Mouse (Mus musculus): ENCODE data around the gene E130114P18Rik. TPM values are rescaled to one million over a fixed set of nuclear protein-coding genes. Genes with fewer than 3 reads are reported as not detected.

Gene E130114P18Rik
- polyA plus RNA-seq, 1 experiment from 2014 or later = 24.4 TPM

- Histone ChIP-seq H3K27me3 (peaks cover 39% of the 10 kb centered on the region), H3K4me1 (replicated peaks) (peaks cover 40% of the 10 kb centered on the region), H3K36me3 (no peaks in the 10 kb centered on the region), H3K9ac (replicated peaks) (no peak overlapping the region), H3K9me3 (no peaks in the 10 kb centered on the region), H3K27ac (peak overlapping the region; percentile 89; the same call in 1 of the 2 replicates), H3K4me3 (replicated peaks) (peak overlapping the region; percentile 50), H3K4me2 (replicated peaks) (peak overlapping the region; percentile 54)
- WGBS = under 1% methylated on average over 14 of the region's 14 CpGs
- ATAC-seq = peak; percentile 75
Observed at GRCm38 (mm10) chr4:97773110-97773593, 4.7 kb downstream of the E130114P18Rik start.

- no peaks in the 10 kb centered on the region for H3K9me3 ChIP-seq
- ATAC-seq = no peak
- peak within 1 kb of the TSS; percentile 89 for H3K27ac ChIP-seq
- H3K4me3 ChIP-seq (replicated peaks) = peak within 1 kb of the TSS; percentile 50
- peak within 1 kb of the TSS; percentile 42 for H3K9ac ChIP-seq (replicated peaks)
- H3K36me3 ChIP-seq = no peaks in the 10 kb centered on the region
- peaks cover 38% of the 10 kb centered on the region for H3K4me1 ChIP-seq (replicated peaks)
- H3K27me3 ChIP-seq = peaks cover 34% of the 10 kb centered on the region
- peak within 1 kb of the TSS; percentile 54 for H3K4me2 ChIP-seq (replicated peaks)
- WGBS = under 1% methylated on average over 9 of the region's 9 CpGs
Observed at GRCm38 (mm10) chr4:97772641-97773040, 5.2 kb downstream of the E130114P18Rik start, which contains the start of gene Nfia. TSS of gene Nfia (plus strand) at chr4:97772734.

DNA sequence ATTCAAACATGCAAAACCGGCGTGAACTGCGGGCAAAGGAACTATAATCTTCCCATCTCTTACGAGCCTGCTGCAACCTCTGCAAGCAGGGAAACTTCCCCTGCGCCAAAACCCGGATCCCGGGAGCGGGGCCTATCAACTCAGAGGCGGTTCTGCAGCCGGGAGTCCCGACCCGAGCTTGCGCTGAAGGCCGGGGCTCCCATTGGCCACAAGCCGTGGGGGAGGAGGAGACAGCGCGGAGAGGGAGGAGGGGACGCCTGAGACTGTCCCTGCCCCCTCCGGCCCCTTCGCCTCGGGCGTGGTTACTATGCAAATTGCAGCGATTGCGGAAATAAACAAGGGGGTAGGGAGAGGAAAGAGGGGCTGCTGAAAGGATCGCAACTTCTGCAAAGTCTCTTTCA is 5.8 kb downstream of the E130114P18Rik start:
- WGBS = under 1% methylated on average over 24 of the region's 25 CpGs

DNA sequence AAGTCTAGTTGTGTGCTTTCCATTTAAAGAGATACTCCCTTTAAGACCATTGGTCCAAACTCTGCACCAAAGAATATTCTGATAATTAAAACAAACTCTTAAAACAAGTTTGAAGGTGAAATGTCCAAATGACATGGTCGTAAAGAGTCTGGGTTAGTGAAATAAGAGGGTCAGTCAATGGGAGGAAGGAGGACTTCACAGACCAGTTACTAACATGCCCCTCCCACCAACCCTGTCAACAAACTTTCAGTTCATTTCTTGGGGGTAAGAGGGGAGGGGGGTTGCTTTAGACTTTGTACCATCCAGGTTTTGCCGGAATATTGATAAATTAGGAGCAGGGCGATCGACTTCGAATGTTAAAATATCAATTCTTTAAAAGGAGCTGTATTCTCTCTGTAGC is 6.5 kb downstream of the E130114P18Rik start:
- ATAC-seq = no peak
- Histone ChIP-seq H3K27me3 (peaks cover 26% of the 10 kb centered on the region), H3K27ac (peak overlapping the region; percentile 89), H3K9ac (replicated peaks) (peak overlapping the region; percentile 42), H3K4me2 (replicated peaks) (peak overlapping the region; percentile 54), H3K36me3 (no peaks in the 10 kb centered on the region), H3K4me3 (replicated peaks) (peak overlapping the region; percentile 50), H3K9me3 (no peaks in the 10 kb centered on the region), H3K4me1 (replicated peaks) (peaks cover 31% of the 10 kb centered on the region)
- 8% methylated on average over 5 of the region's 5 CpGs for WGBS

More for the DNA sequence above, 5.8 kb downstream of the E130114P18Rik start:
- H3K4me2 ChIP-seq (replicated peaks) = peak overlapping the region; percentile 54
- peak overlapping the region; percentile 50 for H3K4me3 ChIP-seq (replicated peaks)
- peaks cover 33% of the 10 kb centered on the region for H3K27me3 ChIP-seq
- ATAC-seq = peak; percentile 95
- H3K9me3 ChIP-seq = no peaks in the 10 kb centered on the region
- H3K4me1 ChIP-seq (replicated peaks) = peaks cover 38% of the 10 kb centered on the region
- no peaks in the 10 kb centered on the region for H3K36me3 ChIP-seq
- H3K9ac ChIP-seq (replicated peaks) = peak overlapping the region; percentile 42
- H3K27ac ChIP-seq = peak overlapping the region; percentile 89

DNA sequence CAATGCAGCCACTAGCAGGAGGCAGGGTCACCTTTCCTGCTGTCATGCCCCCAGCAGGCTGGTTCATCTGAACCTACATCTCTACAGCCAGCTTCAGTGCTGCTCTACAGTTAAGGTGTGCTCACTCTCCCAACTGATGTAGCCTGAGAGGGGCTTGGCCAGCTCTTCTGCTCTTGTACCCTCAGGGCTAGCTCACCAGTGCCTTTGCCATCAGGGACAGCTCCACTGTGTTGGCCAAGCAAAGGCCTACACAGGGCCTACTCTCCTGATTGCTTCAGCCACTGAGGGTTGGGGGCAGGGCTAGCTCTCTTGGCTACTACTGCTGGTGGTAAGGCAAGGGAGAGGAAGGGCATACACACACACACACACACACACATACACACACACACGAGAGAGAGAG is 8.0 kb downstream of the E130114P18Rik start:
- no CpG with 5 or more reads among the region's 1 CpGs for WGBS

GRCm38 (mm10) chr4:97767516-97767915 is 10.4 kb downstream of the E130114P18Rik start:
- ATAC-seq = no peak
- H3K4me2 ChIP-seq (replicated peaks) = no peak overlapping the region
- no peak overlapping the region for H3K27ac ChIP-seq
- no peaks in the 10 kb centered on the region for H3K36me3 ChIP-seq
- no peaks in the 10 kb centered on the region for H3K9me3 ChIP-seq
- H3K4me1 ChIP-seq (replicated peaks) = peaks cover 5% of the 10 kb centered on the region; the same call in 1 of the 2 replicates
- H3K27me3 ChIP-seq = peaks cover 6% of the 10 kb centered on the region; the same call in 1 of the 2 replicates
- WGBS = 94% methylated on average over 5 of the region's 5 CpGs
- H3K9ac ChIP-seq (replicated peaks) = no peak overlapping the region
- no peak overlapping the region for H3K4me3 ChIP-seq (replicated peaks)

More for the DNA sequence above, 8.0 kb downstream of the E130114P18Rik start:
- Histone ChIP-seq H3K36me3 (no peaks in the 10 kb centered on the region), H3K9me3 (no peaks in the 10 kb centered on the region), H3K4me3 (replicated peaks) (no peak overlapping the region), H3K9ac (replicated peaks) (no peak overlapping the region), H3K4me1 (replicated peaks) (peaks cover 18% of the 10 kb centered on the region; the same call in 1 of the 2 replicates), H3K27me3 (peaks cover 10% of the 10 kb centered on the region; the same call in 1 of the 2 replicates), H3K4me2 (replicated peaks) (no peak overlapping the region), H3K27ac (no peak overlapping the region)
- no peak for ATAC-seq

DNA sequence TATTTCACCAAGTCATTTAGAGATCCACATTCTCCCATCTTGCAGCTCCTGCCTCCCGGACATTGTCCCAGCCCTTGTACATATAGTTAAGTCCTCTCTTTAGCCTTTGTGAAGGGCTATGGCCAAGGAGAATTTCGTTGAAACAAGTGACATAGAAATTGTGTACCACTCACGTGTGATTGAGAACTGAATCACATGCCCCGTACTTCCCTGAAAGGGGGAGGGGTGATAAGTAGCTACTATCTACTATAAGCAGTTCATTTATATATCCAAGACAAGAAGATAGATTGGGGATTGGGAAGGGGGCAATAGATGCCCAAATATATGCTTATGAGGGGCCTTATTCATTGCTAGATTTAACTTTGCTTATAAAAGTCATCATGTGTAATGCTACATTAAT is 10.9 kb downstream of the E130114P18Rik start:
- no peak for ATAC-seq
- no peaks in the 10 kb centered on the region for H3K36me3 ChIP-seq
- H3K27ac ChIP-seq = no peak overlapping the region
- no peak overlapping the region for H3K4me3 ChIP-seq (replicated peaks)
- 75% methylated on average over 4 of the region's 4 CpGs for WGBS
- H3K27me3 ChIP-seq = peaks cover 8% of the 10 kb centered on the region; the same call in 1 of the 2 replicates
- H3K9ac ChIP-seq (replicated peaks) = no peak overlapping the region
- H3K4me1 ChIP-seq (replicated peaks) = peaks cover 5% of the 10 kb centered on the region; the same call in 1 of the 2 replicates
- no peaks in the 10 kb centered on the region for H3K9me3 ChIP-seq
- no peak overlapping the region for H3K4me2 ChIP-seq (replicated peaks)

DNA sequence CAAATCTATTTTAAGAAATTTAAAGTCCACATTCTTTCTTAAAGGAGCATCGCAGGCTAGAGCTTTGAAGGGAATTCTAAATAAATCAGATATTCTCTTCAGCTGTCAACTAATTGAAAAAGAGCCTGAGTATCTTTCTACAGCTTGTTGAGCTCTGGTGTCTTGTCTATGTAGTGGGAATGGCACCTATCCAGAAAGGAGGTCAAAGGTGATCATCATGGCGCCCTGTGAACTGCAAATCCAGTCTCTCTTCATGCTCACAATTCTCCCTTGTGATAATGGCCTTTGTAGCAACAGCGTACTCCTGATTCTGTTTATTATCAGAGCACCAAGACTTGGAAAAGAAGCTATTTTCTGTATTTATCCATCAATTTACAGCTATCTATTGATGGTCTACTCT is 11.8 kb downstream of the E130114P18Rik start:
- peaks cover 11% of the 10 kb centered on the region; the same call in 1 of the 2 replicates for H3K27me3 ChIP-seq
- no peak overlapping the region for H3K9ac ChIP-seq (replicated peaks)
- H3K4me1 ChIP-seq (replicated peaks) = no peaks in the 10 kb centered on the region
- 89% methylated on average over 3 of the region's 3 CpGs for WGBS
- H3K4me3 ChIP-seq (replicated peaks) = no peak overlapping the region
- no peaks in the 10 kb centered on the region for H3K36me3 ChIP-seq
- H3K4me2 ChIP-seq (replicated peaks) = no peak overlapping the region
- no peaks in the 10 kb centered on the region for H3K9me3 ChIP-seq
- H3K27ac ChIP-seq = no peak overlapping the region
- ATAC-seq = no peak

DNA sequence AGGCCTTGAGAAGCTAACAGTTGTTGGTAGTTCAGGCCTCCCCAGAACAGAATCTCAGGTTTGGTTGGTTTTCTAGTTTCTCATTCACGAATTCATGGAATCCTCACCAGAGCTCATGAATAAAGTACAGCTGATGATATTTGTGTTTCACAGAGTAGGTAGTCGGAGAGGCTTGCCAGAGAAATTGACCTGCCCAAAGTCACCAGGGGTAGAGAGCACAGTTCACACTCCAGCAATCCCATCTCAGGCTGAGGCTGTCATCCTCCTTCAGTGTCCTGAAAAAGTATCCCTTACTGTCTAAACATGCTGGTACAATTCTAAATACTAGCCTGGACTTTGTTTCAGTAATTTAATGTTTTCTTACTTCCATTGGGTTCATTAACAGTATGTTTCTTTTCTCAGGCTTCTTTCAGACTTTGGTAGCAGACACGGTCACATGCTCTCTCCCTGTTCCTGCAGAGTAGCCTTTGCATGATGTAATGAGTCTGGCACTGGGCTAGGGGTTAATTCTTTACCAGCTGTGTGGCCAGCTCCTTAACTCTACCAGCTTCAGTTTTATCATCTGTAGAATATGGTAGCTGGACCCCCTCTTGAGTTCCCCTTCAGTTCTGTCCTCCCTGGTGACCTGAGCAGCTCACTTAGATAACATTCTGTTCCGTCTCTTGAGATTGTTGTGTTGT is 12.4 kb downstream of the E130114P18Rik start:
- Histone ChIP-seq H3K4me2 (replicated peaks) (no peak overlapping the region), H3K4me1 (replicated peaks) (no peaks in the 10 kb centered on the region), H3K36me3 (no peaks in the 10 kb centered on the region), H3K9ac (replicated peaks) (no peak overlapping the region), H3K9me3 (no peaks in the 10 kb centered on the region), H3K27ac (no peak overlapping the region), H3K27me3 (peaks cover 18% of the 10 kb centered on the region), H3K4me3 (replicated peaks) (no peak overlapping the region)
- WGBS = 79% methylated on average over 4 of the region's 4 CpGs
- no peak for ATAC-seq

DNA sequence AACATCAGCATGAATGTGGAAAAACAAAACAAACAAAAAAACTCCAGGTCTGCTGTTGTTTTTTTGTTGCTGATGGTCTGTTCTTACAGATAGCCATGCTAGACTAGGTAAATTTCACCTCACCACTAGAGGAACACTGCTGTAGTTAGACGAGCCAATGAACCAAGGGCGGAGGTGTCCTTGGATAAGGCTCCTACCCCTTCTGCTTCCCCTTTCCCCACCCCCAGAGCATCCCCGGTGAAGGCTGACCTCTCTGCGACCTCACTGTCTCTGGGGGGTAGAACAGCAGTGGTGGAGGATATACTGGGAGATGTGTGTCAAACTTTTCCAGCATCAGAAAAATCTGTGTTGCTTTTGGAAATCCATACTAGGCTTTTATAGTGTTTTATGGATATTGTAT is 13.3 kb downstream of the E130114P18Rik start:
- H3K4me2 ChIP-seq (replicated peaks) = no peak overlapping the region
- H3K27ac ChIP-seq = no peak overlapping the region
- H3K36me3 ChIP-seq = no peaks in the 10 kb centered on the region
- H3K4me1 ChIP-seq (replicated peaks) = no peaks in the 10 kb centered on the region
- no peaks in the 10 kb centered on the region for H3K9me3 ChIP-seq
- no peak for ATAC-seq
- WGBS = 41% methylated on average over 4 of the region's 4 CpGs
- H3K27me3 ChIP-seq = peaks cover 23% of the 10 kb centered on the region
- H3K4me3 ChIP-seq (replicated peaks) = no peak overlapping the region
- no peak overlapping the region for H3K9ac ChIP-seq (replicated peaks)

DNA sequence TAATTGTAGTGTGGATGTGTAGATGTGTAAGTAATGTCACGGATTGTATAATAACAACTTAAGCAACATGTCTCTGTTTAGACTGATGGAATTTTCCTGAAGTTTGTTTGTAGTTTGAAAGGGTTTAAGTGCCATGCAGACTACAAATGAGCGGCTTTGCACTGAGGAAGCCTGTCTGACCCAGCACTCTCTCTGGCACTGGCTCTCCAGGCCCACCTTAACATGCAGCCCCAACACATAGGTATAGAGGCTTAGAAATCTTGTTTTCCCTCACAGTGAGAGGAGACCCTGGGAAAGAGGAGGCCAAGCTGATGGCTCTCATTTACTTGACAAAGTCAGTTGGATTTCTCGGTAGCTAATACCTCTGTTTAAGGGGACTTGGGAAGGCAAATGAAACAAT is 19.2 kb downstream of the E130114P18Rik start:
- Histone ChIP-seq H3K27me3 (peaks cover 65% of the 10 kb centered on the region), H3K9ac (replicated peaks) (peak overlapping the region; percentile 39; the same call in 1 of the 2 replicates), H3K27ac (no peak overlapping the region), H3K4me1 (replicated peaks) (peaks cover 18% of the 10 kb centered on the region), H3K4me3 (replicated peaks) (peak overlapping the region; percentile 50), H3K36me3 (no peaks in the 10 kb centered on the region), H3K4me2 (replicated peaks) (peak overlapping the region; percentile 76), H3K9me3 (no peaks in the 10 kb centered on the region)
- no peak for ATAC-seq
- 15% methylated on average over 3 of the region's 3 CpGs for WGBS

DNA sequence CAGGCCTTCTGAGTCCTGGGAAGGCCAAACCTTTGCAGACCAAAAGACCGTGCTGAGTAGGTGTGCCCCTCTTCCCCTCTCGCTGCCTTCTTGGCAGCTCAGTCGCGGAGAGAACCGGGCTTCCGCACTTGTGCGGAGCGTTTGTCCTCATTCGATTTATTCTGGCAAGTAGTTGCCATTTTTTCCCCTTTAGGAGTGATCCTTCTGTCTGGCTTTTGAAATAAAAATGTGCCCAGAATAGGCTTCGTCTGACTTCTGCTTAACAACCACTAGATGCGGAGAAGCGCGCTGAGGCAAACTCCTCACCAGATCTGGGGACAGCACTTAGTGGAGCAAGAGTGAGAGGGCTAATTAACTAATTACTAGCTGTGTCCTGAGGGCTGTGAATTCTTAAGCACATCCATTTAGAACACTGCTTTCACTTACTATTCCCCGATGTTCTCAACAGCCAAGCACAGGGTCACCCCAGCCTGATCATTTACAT is 19.9 kb downstream of the E130114P18Rik start:
- H3K9ac ChIP-seq (replicated peaks) = peak overlapping the region; percentile 66
- H3K4me1 ChIP-seq (replicated peaks) = peaks cover 18% of the 10 kb centered on the region
- no peaks in the 10 kb centered on the region for H3K36me3 ChIP-seq
- H3K27me3 ChIP-seq = peaks cover 69% of the 10 kb centered on the region
- peak overlapping the region; percentile 76 for H3K4me2 ChIP-seq (replicated peaks)
- under 1% methylated on average over 14 of the region's 14 CpGs for whole genome bisulfite sequencing
- H3K9me3 ChIP-seq = no peaks in the 10 kb centered on the region
- H3K4me3 ChIP-seq (replicated peaks) = peak overlapping the region; percentile 50
- peak overlapping the region; percentile 67 for H3K27ac ChIP-seq
- ATAC-seq = peak; percentile 78

Data from midbrain, embryonic 13.5 days (tissue).